Mouse (Mus musculus) MEL (cell line): ENCODE results near the gene Tbc1d2b. TPM values are rescaled to one million over a fixed set of nuclear protein-coding genes. Genes with fewer than 3 reads are reported as not detected.

ENCODE experiments used
- DNase-seq: peaks from one replicate; pipeline ENCODE4 v3.0.0; 2011; ENCODE audit warnings: low read depth, low spot score
- H3K27ac ChIP-seq: 2 replicates; pipeline ENCODE4 v1.5.1; 2012; ENCODE audit warnings: low read depth, mild to moderate bottlenecking, control low read depth, low read length, moderate library complexity; ENCODE audit not compliant: control insufficient read depth
- H3K27me3 ChIP-seq, 2 experiments: fragments of 150-350 bp in 1 of 2; sonication (generic) in 1 of 2; 2 replicates each; pipeline ENCODE4 v1.6.1; 2012; ENCODE audit warnings: low read length in 2 of 2, mild to moderate bottlenecking in 2 of 2, improper control_type of control experiment in 1 of 2, moderate library complexity in 1 of 2; ENCODE audit not compliant: insufficient read depth in 2 of 2, control insufficient read depth in 1 of 2
- H3K36me3 ChIP-seq, 2 experiments: 2 replicates each; pipeline ENCODE4 v1.6.1; 2012 to 2014; ENCODE audit warnings: low read length in 2 of 2, improper control_type of control experiment in 1 of 2, inconsistent platforms in 1 of 2, mild to moderate bottlenecking in 1 of 2; ENCODE audit not compliant: insufficient read depth in 2 of 2, control insufficient read depth in 1 of 2
- H3K4me1 ChIP-seq, 2 experiments: fragments of 150-350 bp in 1 of 2; sonication (generic) in 1 of 2; 2 replicates each; pipeline ENCODE4 v1.6.1; 2012; ENCODE audit warnings: low read length in 2 of 2, improper control_type of control experiment in 1 of 2, mild to moderate bottlenecking in 1 of 2; ENCODE audit not compliant: insufficient read depth in 2 of 2, control insufficient read depth in 1 of 2
- H3K4me3 ChIP-seq, 2 experiments: fragments of 150-350 bp in 1 of 2; sonication (generic) in 1 of 2; 2 replicates each; pipeline ENCODE4 v1.5.1; 2012; ENCODE audit warnings: low read depth in 2 of 2, low read length in 2 of 2, mild to moderate bottlenecking in 2 of 2, moderate library complexity in 2 of 2, control low read depth in 1 of 2, improper control_type of control experiment in 1 of 2; ENCODE audit not compliant: control insufficient read depth in 1 of 2, insufficient read depth in 1 of 2
- H3K79me2 ChIP-seq: 2 replicates; pipeline ENCODE4 v1.6.1; 2012; ENCODE audit warnings: mild to moderate bottlenecking, low read length, moderate library complexity; ENCODE audit not compliant: control insufficient read depth, poor library complexity, insufficient read depth
- H3K9ac ChIP-seq: 2 replicates; pipeline ENCODE4 v1.6.1; 2012; ENCODE audit warnings: low read depth, mild to moderate bottlenecking, control low read depth, low read length, moderate library complexity; ENCODE audit not compliant: control insufficient read depth, poor library complexity, severe bottlenecking
- H3K9me3 ChIP-seq: fragments of 150-350 bp; sonication (generic); replicated peaks from 2 replicates; pipeline ENCODE4 v1.6.1; 2012; ENCODE audit warnings: mild to moderate bottlenecking, low read length, improper control_type of control experiment, moderate library complexity; ENCODE audit not compliant: insufficient read depth
- BHLHE40 ChIP-seq: IDR thresholded peaks from 2 replicates; pipeline ENCODE4 v1.6.1; 2012; ENCODE audit warnings: low read depth, mild to moderate bottlenecking, inconsistent platforms, low read length, improper control_type of control experiment, borderline replicate concordance
- CTCF ChIP-seq, 3 experiments: IDR thresholded peaks in 2 of 3; conservative IDR thresholded peaks in 1 of 3; 2 replicates each; pipeline ENCODE4 v1.5.1; 2011 to 2012; ENCODE audit warnings: low read length in 3 of 3, low read depth in 2 of 3, mild to moderate bottlenecking in 2 of 3, improper control_type of control experiment in 1 of 3, inconsistent platforms in 1 of 3, mixed read lengths in 1 of 3, moderate library complexity in 1 of 3; ENCODE audit not compliant: control insufficient read depth in 1 of 3, insufficient read depth in 1 of 3, poor library complexity in 1 of 3, severe bottlenecking in 1 of 3
- ETS1 ChIP-seq: IDR thresholded peaks from 2 replicates; pipeline ENCODE4 v1.6.1; 2012; ENCODE audit warnings: low read depth, mild to moderate bottlenecking, inconsistent platforms, low read length, improper control_type of control experiment, moderate library complexity
- GABPA ChIP-seq: IDR thresholded peaks from 2 replicates; pipeline ENCODE4 v1.6.1; 2012; ENCODE audit warnings: low read depth, mild to moderate bottlenecking, inconsistent platforms, low read length, improper control_type of control experiment, moderate library complexity
- GATA1 ChIP-seq: IDR thresholded peaks from 2 replicates; pipeline ENCODE4 v1.6.1; 2011; ENCODE audit warnings: low read depth, low read length, improper control_type of control experiment
- HCFC1 ChIP-seq: IDR thresholded peaks from 2 replicates; pipeline ENCODE4 v1.6.1; 2012; ENCODE audit warnings: low read depth, mild to moderate bottlenecking, inconsistent platforms, low read length, improper control_type of control experiment, moderate library complexity
- KAT2A ChIP-seq: conservative IDR thresholded peaks from 2 replicates; pipeline ENCODE4 v1.6.1; 2012; ENCODE audit warnings: low read depth, low read length, improper control_type of control experiment, inconsistent platforms
- MAZ ChIP-seq: IDR thresholded peaks from 2 replicates; pipeline ENCODE4 v1.6.1; 2012; ENCODE audit warnings: low read depth, mild to moderate bottlenecking, inconsistent platforms, low read length, improper control_type of control experiment
- MYB ChIP-seq: IDR thresholded peaks from 2 replicates; pipeline ENCODE4 v1.6.1; 2011; ENCODE audit warnings: mild to moderate bottlenecking, low read depth, low read length, improper control_type of control experiment
- MYC ChIP-seq: IDR thresholded peaks from 2 replicates; pipeline ENCODE4 v1.6.1; 2011; ENCODE audit warnings: low read depth, mild to moderate bottlenecking, low read length, improper control_type of control experiment, moderate library complexity
- NELFE ChIP-seq: IDR thresholded peaks from 2 replicates; pipeline ENCODE4 v1.6.1; 2011; ENCODE audit warnings: low read depth, low read length, improper control_type of control experiment
- NRF1 ChIP-seq: IDR thresholded peaks from 2 replicates; pipeline ENCODE4 v1.6.1; 2014; ENCODE audit warnings: low read depth, mild to moderate bottlenecking, inconsistent platforms, low read length, improper control_type of control experiment, moderate library complexity; ENCODE audit not compliant: poor library complexity, insufficient read depth, severe bottlenecking
- POLR2AphosphoS2 ChIP-seq: IDR thresholded peaks from 2 replicates; pipeline ENCODE4 v1.6.1; 2011; ENCODE audit warnings: low read length, improper control_type of control experiment
- POLR2AphosphoS5 ChIP-seq: IDR thresholded peaks from 2 replicates; pipeline ENCODE4 v1.6.1; 2012; ENCODE audit warnings: low read depth, borderline replicate concordance, mild to moderate bottlenecking, inconsistent platforms, low read length, moderate library complexity, mixed read lengths
- RAD21 ChIP-seq: IDR thresholded peaks from 2 replicates; pipeline ENCODE4 v1.6.1; 2011; ENCODE audit warnings: mild to moderate bottlenecking, low read depth, low read length, improper control_type of control experiment
- RCOR1 ChIP-seq: IDR thresholded peaks from 2 replicates; pipeline ENCODE4 v1.6.1; 2012; ENCODE audit warnings: low read depth, mild to moderate bottlenecking, inconsistent platforms, low read length, improper control_type of control experiment
- SIN3A ChIP-seq: IDR thresholded peaks from 2 replicates; pipeline ENCODE4 v1.6.1; 2012; ENCODE audit warnings: low read length, improper control_type of control experiment, inconsistent platforms
- TAL1 ChIP-seq: IDR thresholded peaks from 2 replicates; pipeline ENCODE4 v1.6.1; 2012; ENCODE audit warnings: mild to moderate bottlenecking, inconsistent platforms, low read length, moderate library complexity, mixed read lengths
- TBP ChIP-seq: IDR thresholded peaks from 2 replicates; pipeline ENCODE4 v1.8.0; 2011; ENCODE audit warnings: low read depth, low read length, improper control_type of control experiment
- USF1 ChIP-seq: IDR thresholded peaks from 2 replicates; pipeline ENCODE4 v1.6.1; 2014; ENCODE audit warnings: low read depth, mild to moderate bottlenecking, inconsistent platforms, low read length, improper control_type of control experiment, moderate library complexity
- USF2 ChIP-seq, 2 experiments: IDR thresholded peaks; 2 replicates each; pipeline ENCODE4 v1.6.1; 2011 to 2012; ENCODE audit warnings: improper control_type of control experiment in 2 of 2, low read length in 2 of 2, borderline replicate concordance in 1 of 2, inconsistent platforms in 1 of 2, low read depth in 1 of 2, mild to moderate bottlenecking in 1 of 2; ENCODE audit not compliant: insufficient read depth in 1 of 2
- ZC3H11A ChIP-seq: IDR thresholded peaks from 2 replicates; pipeline ENCODE4 v1.6.1; 2012; ENCODE audit warnings: low read depth, mild to moderate bottlenecking, inconsistent platforms, low read length, improper control_type of control experiment
- ZMIZ1 ChIP-seq: IDR thresholded peaks from 2 replicates; pipeline ENCODE4 v1.6.1; 2012; ENCODE audit warnings: low read depth, mild to moderate bottlenecking, inconsistent platforms, low read length, improper control_type of control experiment, moderate library complexity
- ZNF384 ChIP-seq: IDR thresholded peaks from 2 replicates; pipeline ENCODE4 v1.6.1; 2012; ENCODE audit warnings: low read depth, mild to moderate bottlenecking, inconsistent platforms, low read length, improper control_type of control experiment
- polyA plus RNA-seq, 2 experiments: library from polyadenylated mRNA; stranded (reverse) in 1 of 2; unstranded in 1 of 2; fragments of >175 nt in 1 of 2; fragments of >200 nt in 1 of 2; gene quantifications; 2 replicates each; pipeline versions ENCODE4 v1.2.1 to v1.2.4; 2012; ENCODE audit warnings: low replicate concordance in 2 of 2, low read depth in 1 of 2; ENCODE audit not compliant: insufficient read length in 2 of 2, insufficient read depth in 1 of 2, missing spikeins in 1 of 2
- total RNA-seq: library from RNA; depleted of rRNA; stranded (reverse); fragments of 300-350 nt; gene quantifications from 2 replicates; pipeline ENCODE4 v1.2.3, GENCODE M21; 2012

Gene Tbc1d2b
- total and polyA plus RNA-seq, 3 experiments, result 7.1 to 12.6 TPM; not detected in 1

GRCm38 (mm10) chr9:90249036-90249435, 21.6 kb downstream of the Tbc1d2b start (continued):
- TF ChIP-seq USF2 (IDR thresholded peaks at IDR 0.05; ENCODE audit: borderline replicate concordance in 1 of 2, insufficient read depth in 1 of 2, low read depth in 1 of 2, low read length in 2 of 2) (no peak), ETS1 (no peak), MYB (0 out of 2 replicates have a peak, but pooled peaks have one; percentile 42), MYC (no peak), TAL1 (peak; percentile 36), NELFE (no peak), GABPA (no peak)

DNA sequence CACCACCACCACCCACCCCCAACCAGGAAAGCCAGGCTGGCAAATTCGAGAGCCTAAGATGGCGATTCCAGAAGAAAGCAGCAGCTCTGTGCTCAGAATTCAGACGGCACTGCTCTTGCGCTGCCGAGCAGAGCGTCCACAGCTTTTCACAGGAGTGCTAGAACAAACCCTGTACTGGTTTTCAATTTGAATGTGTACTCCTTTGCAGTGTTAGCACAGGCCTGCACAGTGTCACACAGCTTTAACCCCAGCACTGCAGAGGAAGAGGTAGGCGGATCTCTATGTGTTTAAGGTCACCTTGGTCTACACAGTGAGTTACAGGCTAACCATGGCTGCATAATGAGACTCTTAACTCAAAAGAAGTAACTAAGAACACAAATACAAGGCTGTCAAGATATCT, 22.3 kb downstream of the Tbc1d2b start:
- peaks cover 33 to 49% of the 10 kb centered on the region in 2 experiments for H3K4me1 ChIP-seq
- H3K27ac ChIP-seq, result peak overlapping the region; percentile 96
- peaks cover 1 to 51% of the 10 kb centered on the region in 2 experiments for H3K36me3 ChIP-seq
- no peak for DNase-seq
- no peaks in the 10 kb centered on the region for H3K9me3 ChIP-seq
- H3K4me3 ChIP-seq, result no peak overlapping the region
- TF ChIP-seq TBP (no peak), POLR2AphosphoS2 (no peak), MYB (no peak), ZMIZ1 (no peak), MAZ (no peak), BHLHE40 (no peak), KAT2A (no peak), ZC3H11A (no peak), CTCF (IDR thresholded peaks at IDR 0.05 in 2 of 3, conservative IDR thresholded peaks at IDR 0.05 in 1 of 3; ENCODE audit: control insufficient read depth in 1 of 3, insufficient read depth in 1 of 3, low read depth in 2 of 3, low read length in 3 of 3, poor library complexity in 1 of 3, severe bottlenecking in 1 of 3) (no peak), HCFC1 (no peak), GATA1 (no peak), TAL1 (no peak), USF1 (no peak)
- H3K79me2 ChIP-seq, result no peaks in the 10 kb centered on the region; the same call in 1 of the 2 replicates
- H3K9ac ChIP-seq, result 0 out of 2 replicates have a peak overlapping the region, but pooled peaks have one; percentile 6
- no peaks in the 10 kb centered on the region for H3K27me3 ChIP-seq

- Histone ChIP-seq H3K79me2 (no peaks in the 10 kb centered on the region; the same call in 1 of the 2 replicates), H3K4me3 (no peak overlapping the region), H3K27me3 (no peaks in the 10 kb centered on the region), H3K9ac (no peak overlapping the region), H3K9me3 (no peaks in the 10 kb centered on the region), H3K27ac (no peak overlapping the region), H3K36me3 (peaks cover 3 to 53% of the 10 kb centered on the region in 2 experiments), H3K4me1 (peaks cover 33 to 53% of the 10 kb centered on the region in 2 experiments)
- TF ChIP-seq MYC, result no peak
- no peak for TF ChIP-seq RAD21
- no peak for TF ChIP-seq POLR2AphosphoS5
- TF ChIP-seq ZC3H11A, result no peak
- TF ChIP-seq SIN3A, result no peak
- TF ChIP-seq KAT2A, result no peak
- TF ChIP-seq RCOR1, result no peak
- TF ChIP-seq GABPA, result no peak
- TF ChIP-seq TBP, result no peak
- TF ChIP-seq NRF1, result no peak
- TF ChIP-seq ETS1, result no peak
- no peak for TF ChIP-seq BHLHE40
- no peak for TF ChIP-seq HCFC1
- no peak for TF ChIP-seq ZNF384
- no peak for DNase-seq
Observed at GRCm38 (mm10) chr9:90247316-90247715, 23.3 kb downstream of the Tbc1d2b start.
